Mouse (Mus musculus) frontal cortex, adult (tissue): ENCODE measurements around the gene Nudt5.
A peak's percentile ranks its signal among the peaks of the same experiment; 100 is the strongest.
"Not testable (repeated sequence)": the region's sequence is repeated elsewhere in the genome, so short reads cannot be mapped to it uniquely, and the experiment has no call there.

ENCODE experiments used
- ATAC-seq: cut with Nextera tagmentation; 2 replicates; pipeline ENCODE4 v1.9.2; 2017; ENCODE audit warnings: mild to moderate bottlenecking, moderate library complexity, mixed read lengths; ENCODE audit not compliant: low TSS enrichment

Gene Nudt5

GRCm38 (mm10) chr2:5844873-5845631, at the start of gene Nudt5, which contains the start of gene Cdc123:
Gene Nudt5 (plus strand): TSS chr2:5845019.
Gene Cdc123 (minus strand): TSS chr2:5845164.
- ATAC-seq = peak; percentile 95

GRCm38 (mm10) chr2:5797816-5798672, 46.8 kb upstream of the Nudt5 start:
- ATAC-seq = no peak

- no peak for ATAC-seq
Measured at GRCm38 (mm10) chr2:5801182-5801640, 43.6 kb upstream of the Nudt5 start.

GRCm38 (mm10) chr2:5801927-5802590, 42.8 kb upstream of the Nudt5 start:
- ATAC-seq = no peak

- no peak for ATAC-seq
Measured at GRCm38 (mm10) chr2:5804440-5805045, 40.3 kb upstream of the Nudt5 start.

- ATAC-seq = no peak; the same call in 1 of the 2 replicates
Measured at GRCm38 (mm10) chr2:5805228-5805627, 39.6 kb upstream of the Nudt5 start.

- not testable (repeated sequence) for ATAC-seq
Measured at GRCm38 (mm10) chr2:5806201-5806600, 38.6 kb upstream of the Nudt5 start.

GRCm38 (mm10) chr2:5810036-5810718, 34.6 kb upstream of the Nudt5 start:
- no peak for ATAC-seq

GRCm38 (mm10) chr2:5811235-5811782, 33.5 kb upstream of the Nudt5 start:
- ATAC-seq = no peak

- no peak for ATAC-seq
Measured at GRCm38 (mm10) chr2:5821264-5821663, 23.6 kb upstream of the Nudt5 start.

- ATAC-seq = no peak
Measured at GRCm38 (mm10) chr2:5822449-5822848, 22.4 kb upstream of the Nudt5 start.

GRCm38 (mm10) chr2:5824213-5824612, 20.6 kb upstream of the Nudt5 start:
- no peak for ATAC-seq

- no peak for ATAC-seq
Measured at GRCm38 (mm10) chr2:5824685-5825084, 20.1 kb upstream of the Nudt5 start.

- no peak for ATAC-seq
Measured at GRCm38 (mm10) chr2:5825265-5825913, 19.4 kb upstream of the Nudt5 start.

- ATAC-seq = no peak
Measured at GRCm38 (mm10) chr2:5840815-5841214, 4.0 kb upstream of the Nudt5 start.

GRCm38 (mm10) chr2:5844181-5844872, 492 bp upstream of the Nudt5 start:
- ATAC-seq = peak; percentile 35

- no peak for ATAC-seq
Measured at GRCm38 (mm10) chr2:5845826-5846225, 1.0 kb downstream of the Nudt5 start.

- ATAC-seq = no peak
Measured at GRCm38 (mm10) chr2:5851116-5851515, 6.3 kb downstream of the Nudt5 start.

GRCm38 (mm10) chr2:5851866-5852265, 7.0 kb downstream of the Nudt5 start:
- ATAC-seq = no peak; the same call in 1 of the 2 replicates

- no peak for ATAC-seq
Measured at GRCm38 (mm10) chr2:5862834-5863233, 18.0 kb downstream of the Nudt5 start, which contains the start of gene Gm13199. Gene Gm13199 (minus strand): TSS chr2:5862934.
